Mouse (Mus musculus) layer of hippocampus, adult 11-12 months (tissue): ENCODE data around the gene Jade3.

Source experiments
- DNase-seq: peaks from one replicate; pipeline ENCODE4 v3.0.0; 2022; ENCODE audit warnings: low spot score

Jade3 gene

DNA sequence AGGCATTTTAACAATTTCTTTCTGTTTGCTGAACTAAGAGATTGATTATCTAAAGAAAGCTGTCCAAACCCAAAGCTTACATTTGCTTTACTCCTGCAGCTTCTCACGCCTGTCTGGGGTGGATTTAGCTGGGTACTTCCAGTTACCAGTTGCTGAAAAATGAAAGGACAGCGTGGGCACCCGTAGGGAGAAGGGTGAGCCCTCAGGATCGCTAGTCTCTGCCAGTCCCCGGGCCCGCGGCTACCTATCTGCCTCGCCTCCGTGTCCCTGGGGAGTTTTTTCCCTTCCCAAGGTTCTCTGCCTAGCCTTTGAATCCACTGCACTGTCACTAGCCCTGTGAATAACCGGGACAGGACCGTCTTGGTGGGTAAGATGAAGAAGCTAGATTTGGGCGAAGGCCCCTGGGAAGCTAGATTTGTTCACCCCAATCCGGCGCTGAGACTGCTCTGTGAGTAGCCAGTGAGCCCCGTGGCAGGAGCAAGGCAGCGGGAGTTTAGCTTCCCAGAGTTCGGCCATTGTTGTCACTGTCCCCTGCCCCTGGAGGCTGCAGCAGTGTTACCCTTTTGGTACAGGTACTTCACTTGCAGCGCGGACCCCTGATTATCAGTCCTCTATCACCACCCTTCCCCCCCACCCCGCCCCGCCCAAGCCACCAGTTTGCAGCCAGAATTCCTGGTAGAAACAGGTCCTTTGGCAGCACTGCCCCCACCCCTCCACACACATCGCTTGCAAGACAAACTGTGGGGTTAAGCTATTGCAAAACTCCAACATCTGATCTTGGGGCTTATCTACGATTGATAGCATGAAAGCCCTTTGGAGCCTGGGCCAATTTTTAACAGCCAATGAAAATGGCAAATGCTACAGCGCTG is 122.8 kb downstream of the Jade3 start:
- DNase-seq, result no peak

DNA sequence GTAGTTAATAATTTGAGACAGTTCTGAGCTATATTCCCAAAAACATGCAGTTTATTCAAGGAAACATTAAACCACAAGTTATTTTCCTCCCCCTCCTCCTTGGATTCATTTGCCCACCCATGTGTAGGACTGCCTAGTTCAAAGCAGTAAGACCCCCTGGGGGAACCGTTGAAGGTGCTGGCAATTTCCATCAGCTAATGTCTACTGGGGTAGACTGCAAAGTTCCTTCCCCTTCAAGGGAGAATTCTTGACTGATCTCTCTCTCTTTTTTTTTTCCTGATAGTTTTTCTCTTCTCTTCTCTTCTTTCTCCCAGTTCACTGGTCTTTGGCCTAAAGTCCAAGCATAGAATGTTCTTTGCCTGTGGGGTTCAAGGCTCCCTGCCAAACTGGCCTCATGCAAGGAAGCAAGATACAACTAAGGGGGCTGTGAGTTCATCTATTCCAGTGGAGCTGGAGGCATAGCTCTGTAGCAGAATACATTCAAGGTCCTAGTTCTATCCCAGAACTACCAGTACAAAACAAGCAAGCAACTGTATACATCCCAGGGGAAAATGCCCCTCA is 123.5 kb downstream of the Jade3 start:
- no peak for DNase-seq

DNA sequence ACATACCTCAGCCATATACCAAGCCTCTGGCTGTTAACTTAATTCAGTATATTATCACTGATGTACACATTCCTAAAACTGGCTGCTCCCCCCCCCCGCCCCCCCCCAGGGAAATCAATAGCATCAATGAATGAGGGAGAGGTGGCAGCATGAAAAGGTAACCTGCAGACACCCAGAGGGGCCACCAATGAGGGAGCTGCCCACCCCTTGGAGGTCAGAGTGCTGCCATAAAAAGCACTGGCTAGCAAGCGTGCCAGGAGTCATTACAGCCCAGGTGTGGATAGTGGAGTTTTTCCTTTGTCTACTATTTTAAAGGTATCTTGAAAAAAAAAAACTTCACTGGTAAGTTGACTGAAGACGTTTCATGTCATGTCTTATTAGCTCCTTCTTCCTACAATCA is 124.0 kb downstream of the Jade3 start, which contains the start of gene Rgn:
TSS of gene Rgn (plus strand) at position 256 of the 400 bp plus-strand sequence.
- DNase-seq, result no peak

DNA sequence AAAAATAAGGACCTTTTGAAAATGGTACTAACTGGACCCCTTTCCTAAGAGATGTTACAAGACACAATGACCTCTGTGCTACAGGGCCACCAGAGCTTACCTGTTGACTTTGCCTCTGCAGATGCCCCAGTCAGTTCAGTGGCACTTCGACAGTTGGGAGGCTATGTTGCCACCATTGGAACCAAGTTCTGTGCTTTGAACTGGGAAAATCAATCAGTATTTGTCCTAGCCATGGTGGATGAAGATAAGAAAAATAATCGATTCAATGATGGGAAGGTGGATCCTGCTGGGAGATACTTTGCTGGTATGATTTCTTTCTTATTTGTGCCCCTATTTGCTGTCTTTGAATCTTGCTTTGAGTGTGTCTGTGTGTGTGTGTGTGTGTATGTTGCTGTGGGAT is 126.7 kb downstream of the Jade3 start:
- DNase-seq, result no peak

DNA sequence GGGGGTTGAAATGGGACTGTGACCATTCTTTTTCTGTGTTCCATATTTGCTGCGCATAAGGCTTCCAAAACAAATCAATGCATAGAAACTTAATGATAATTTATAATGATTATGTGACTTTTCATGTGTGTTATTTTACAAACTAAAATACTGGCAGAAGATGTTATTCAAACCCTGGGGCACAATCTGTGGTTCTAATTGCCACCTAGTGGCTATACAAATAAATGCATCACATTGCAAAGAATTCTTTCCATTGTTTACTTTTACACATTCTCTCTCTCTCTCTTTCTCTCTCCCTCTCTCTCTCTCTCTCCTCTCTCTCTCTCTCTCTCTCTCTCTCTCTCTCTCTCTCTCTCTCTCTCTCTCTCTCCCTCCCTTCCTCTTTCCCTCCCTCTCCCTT is 136.4 kb downstream of the Jade3 start:
- DNase-seq, result no peak

DNA sequence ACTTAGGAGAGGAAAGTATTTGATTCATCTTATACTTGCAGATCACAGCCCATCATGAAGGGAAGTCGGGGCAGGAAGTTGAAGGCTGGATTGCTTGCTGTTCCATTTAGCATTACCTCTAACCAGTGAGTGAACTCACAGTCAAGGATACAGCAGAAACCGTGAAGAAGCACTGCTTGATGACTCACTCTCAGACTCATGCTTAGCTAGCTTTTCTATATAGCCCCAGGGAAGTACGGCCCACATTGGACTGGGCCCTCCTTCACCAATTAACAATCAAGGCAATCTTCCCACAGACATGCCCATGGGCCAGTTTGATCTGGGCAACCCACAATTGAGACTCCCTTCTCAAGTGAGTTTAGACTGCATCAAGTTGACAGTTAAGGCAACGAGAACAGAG is 138.5 kb downstream of the Jade3 start:
- no peak for DNase-seq
